Mouse (Mus musculus): Measurements from ENCODE around the gene Msh6. TPM values are rescaled to one million over a fixed set of nuclear protein-coding genes. Genes with fewer than 3 reads are reported as not detected.
A peak's percentile ranks its signal among the peaks of the same experiment; 100 is the strongest.
"Not testable (repeated sequence)": the region's sequence is repeated elsewhere in the genome, so short reads cannot be mapped to it uniquely, and the experiment has no call there.

Gene Msh6
- polyA plus RNA-seq, 1 experiment from 2014 or later = 11.6 TPM

DNA sequence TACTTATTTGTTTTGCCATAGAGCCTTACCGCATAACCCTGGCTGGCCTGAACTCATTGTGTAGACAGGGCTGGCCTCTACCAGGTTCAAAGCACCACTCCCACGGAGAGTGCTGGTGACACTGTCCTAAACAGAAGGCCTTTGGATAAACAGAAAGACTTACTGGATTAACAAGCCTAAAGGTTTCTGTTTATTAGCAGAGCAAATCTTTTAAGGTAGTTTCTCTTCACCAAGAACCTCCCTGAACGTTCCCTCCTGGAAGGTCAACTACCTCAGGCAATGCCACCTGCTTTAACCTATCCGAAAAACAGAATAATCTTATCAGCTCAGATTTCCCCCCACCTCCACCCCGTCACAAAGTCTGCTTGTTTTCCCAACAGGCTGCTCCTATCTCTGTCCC, 2.0 kb upstream of the Msh6 start:
- DNase-seq (ENCODE audit: low spot score) (no peak), ATAC-seq (ENCODE audit: low FRiP score, low TSS enrichment) (no peak)
- H3K4me2 ChIP-seq (replicated peaks; ENCODE audit: low read depth) = no peak overlapping the region
- H3K4me3 ChIP-seq (ENCODE audit: low read depth, low read length) = no peak overlapping the region
- no peaks in the 10 kb centered on the region for H3K27me3 ChIP-seq (ENCODE audit: control insufficient read depth, insufficient read depth, low read length)
- H3K27ac ChIP-seq (replicated peaks) = no peak overlapping the region
- H3K36me3 ChIP-seq (ENCODE audit: control insufficient read depth, insufficient read depth, low read length) = no peaks in the 10 kb centered on the region
- H3K4me1 ChIP-seq (replicated peaks; ENCODE audit: control insufficient read depth, insufficient read depth) = peaks cover 2% of the 10 kb centered on the region; the same call in 1 of the 2 replicates
- no peak for TF ChIP-seq EP300 (optimal IDR thresholded peaks at IDR 0.05)
- no peak for TF ChIP-seq CTCF (IDR thresholded peaks at IDR 0.05; ENCODE audit: low read depth)
- 57% methylated on average over 5 of the region's 5 CpGs for WGBS
- H3K9ac ChIP-seq (ENCODE audit: low read length) = no peak overlapping the region
- H3K9me3 ChIP-seq (ENCODE audit: control insufficient read depth, low read length) = no peaks in the 10 kb centered on the region

- ATAC-seq (ENCODE audit: low FRiP score, low TSS enrichment) (no peak), DNase-seq (ENCODE audit: low spot score) (no peak)
- Histone ChIP-seq H3K9ac (ENCODE audit: low read length) (no peak overlapping the region), H3K4me3 (ENCODE audit: low read depth, low read length) (no peak overlapping the region), H3K9me3 (ENCODE audit: control insufficient read depth, low read length) (no peaks in the 10 kb centered on the region), H3K36me3 (ENCODE audit: control insufficient read depth, insufficient read depth, low read length) (no peaks in the 10 kb centered on the region), H3K27ac (replicated peaks) (no peak overlapping the region), H3K4me2 (replicated peaks; ENCODE audit: low read depth) (no peak overlapping the region), H3K27me3 (ENCODE audit: control insufficient read depth, insufficient read depth, low read length) (no peaks in the 10 kb centered on the region), H3K4me1 (replicated peaks; ENCODE audit: control insufficient read depth, insufficient read depth) (peaks cover 2% of the 10 kb centered on the region; the same call in 1 of the 2 replicates)
- TF ChIP-seq EP300 (optimal IDR thresholded peaks at IDR 0.05) = no peak
- TF ChIP-seq CTCF (IDR thresholded peaks at IDR 0.05; ENCODE audit: low read depth) = no peak
- 63% methylated on average over 10 of the region's 10 CpGs for WGBS
Observed at GRCm38 (mm10) chr17:87973261-87974167, 1.3 kb upstream of the Msh6 start.

- peak; percentile 55 for ATAC-seq (ENCODE audit: low FRiP score, low TSS enrichment)
- WGBS = 2% methylated on average over 35 of the region's 68 CpGs
- Histone ChIP-seq H3K27me3 (ENCODE audit: control insufficient read depth, insufficient read depth, low read length) (no peaks in the 10 kb centered on the region), H3K9ac (ENCODE audit: low read length) (peak overlapping the region; percentile 84), H3K4me1 (replicated peaks; ENCODE audit: control insufficient read depth, insufficient read depth) (peaks cover 2% of the 10 kb centered on the region; the same call in 1 of the 2 replicates), H3K4me3 (ENCODE audit: low read depth, low read length) (peak overlapping the region; percentile 95), H3K9me3 (ENCODE audit: control insufficient read depth, low read length) (no peaks in the 10 kb centered on the region), H3K4me2 (replicated peaks; ENCODE audit: low read depth) (peak overlapping the region; percentile 86), H3K36me3 (ENCODE audit: control insufficient read depth, insufficient read depth, low read length) (no peaks in the 10 kb centered on the region), H3K27ac (replicated peaks) (peak overlapping the region; percentile 87)
- peak; percentile 78 for DNase-seq (ENCODE audit: low spot score)
- TF ChIP-seq EP300 (optimal IDR thresholded peaks at IDR 0.05) = no peak
Observed at GRCm38 (mm10) chr17:87975229-87975853, 479 bp downstream of the Msh6 start.

DNA sequence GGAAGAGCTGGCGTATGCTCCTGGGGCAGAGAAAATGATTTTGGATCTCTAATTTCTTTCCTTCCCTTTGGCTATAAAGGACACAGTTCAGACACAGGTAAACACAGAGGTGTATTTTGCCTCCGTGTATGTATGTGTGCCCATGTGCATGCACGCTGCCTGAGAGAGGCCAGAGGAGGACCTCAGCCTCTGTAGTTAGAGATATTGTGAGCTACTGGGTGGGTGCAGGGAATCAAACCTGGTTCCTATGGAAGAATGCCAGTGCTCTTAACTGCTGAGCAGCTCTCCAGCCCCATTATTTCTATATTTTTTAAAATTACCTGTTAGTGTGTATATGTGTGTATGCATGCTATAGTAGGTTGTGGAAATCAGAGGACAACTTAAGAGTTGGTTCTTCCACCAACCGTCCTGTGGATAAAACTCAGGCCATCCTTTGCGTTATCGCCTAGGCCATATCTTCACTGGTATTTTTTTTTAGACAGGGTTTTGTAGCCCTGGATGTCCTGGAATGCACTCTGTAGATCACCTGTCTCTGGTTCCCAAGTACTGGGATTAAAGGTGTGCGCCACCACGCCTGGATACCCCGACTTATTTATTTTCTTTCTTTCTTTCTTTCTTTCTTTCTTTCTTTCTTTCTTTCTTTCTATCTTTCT, 1.4 kb downstream of the Msh6 start:
- ATAC-seq (ENCODE audit: low FRiP score, low TSS enrichment) (no peak), DNase-seq (ENCODE audit: low spot score) (no peak)
- Histone ChIP-seq H3K4me1 (replicated peaks; ENCODE audit: control insufficient read depth, insufficient read depth) (peaks cover 2% of the 10 kb centered on the region; the same call in 1 of the 2 replicates), H3K36me3 (ENCODE audit: control insufficient read depth, insufficient read depth, low read length) (no peaks in the 10 kb centered on the region; the same call in 1 of the 2 replicates), H3K27me3 (ENCODE audit: control insufficient read depth, insufficient read depth, low read length) (no peaks in the 10 kb centered on the region), H3K27ac (replicated peaks) (no peak overlapping the region; the same call in 1 of the 2 replicates), H3K4me2 (replicated peaks; ENCODE audit: low read depth) (peak overlapping the region; percentile 86), H3K9ac (ENCODE audit: low read length) (peak overlapping the region; percentile 84), H3K9me3 (ENCODE audit: control insufficient read depth, low read length) (no peaks in the 10 kb centered on the region), H3K4me3 (ENCODE audit: low read depth, low read length) (peak overlapping the region; percentile 95)
- WGBS = 66% methylated on average over 9 of the region's 9 CpGs
- no peak for TF ChIP-seq CTCF (IDR thresholded peaks at IDR 0.05; ENCODE audit: low read depth)

DNA sequence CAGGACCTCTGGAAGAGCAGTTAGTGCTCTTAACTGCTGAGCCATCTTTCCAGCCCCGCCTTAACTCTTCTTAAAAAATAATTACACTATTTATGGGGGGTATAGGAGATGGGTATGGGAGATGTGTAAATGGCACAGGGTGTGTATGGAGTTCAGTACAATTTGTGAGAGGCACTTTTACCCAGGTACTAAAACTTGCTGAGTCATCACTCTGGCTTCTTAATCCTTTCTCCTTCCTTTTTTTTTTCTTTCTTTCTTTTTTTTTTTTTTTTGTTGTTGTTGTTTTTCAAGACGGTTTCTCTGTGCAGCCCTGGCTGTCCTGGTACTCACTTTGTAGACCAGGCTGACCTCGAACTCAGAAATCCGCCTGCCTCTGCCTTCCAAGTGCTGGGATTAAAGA, 2.1 kb downstream of the Msh6 start:
- H3K27me3 ChIP-seq (ENCODE audit: control insufficient read depth, insufficient read depth, low read length); ATAC-seq (ENCODE audit: low FRiP score, low TSS enrichment); DNase-seq (ENCODE audit: low spot score); H3K36me3 ChIP-seq (ENCODE audit: control insufficient read depth, insufficient read depth, low read length); H3K9ac ChIP-seq (ENCODE audit: low read length); H3K4me1 ChIP-seq (replicated peaks; ENCODE audit: control insufficient read depth, insufficient read depth); H3K27ac ChIP-seq (replicated peaks); H3K9me3 ChIP-seq (ENCODE audit: control insufficient read depth, low read length); H3K4me3 ChIP-seq (ENCODE audit: low read depth, low read length); H3K4me2 ChIP-seq (replicated peaks; ENCODE audit: low read depth): not testable (repeated sequence)
- 84% methylated on average over 4 of the region's 4 CpGs for WGBS

GRCm38 (mm10) chr17:87979696-87980095, 4.8 kb downstream of the Msh6 start:
- H3K4me3 ChIP-seq (ENCODE audit: low read depth, low read length); H3K4me2 ChIP-seq (replicated peaks; ENCODE audit: low read depth); H3K27ac ChIP-seq (replicated peaks); H3K9me3 ChIP-seq (ENCODE audit: control insufficient read depth, low read length); H3K36me3 ChIP-seq (ENCODE audit: control insufficient read depth, insufficient read depth, low read length); ATAC-seq (ENCODE audit: low FRiP score, low TSS enrichment); H3K4me1 ChIP-seq (replicated peaks; ENCODE audit: control insufficient read depth, insufficient read depth); H3K9ac ChIP-seq (ENCODE audit: low read length); DNase-seq (ENCODE audit: low spot score); H3K27me3 ChIP-seq (ENCODE audit: control insufficient read depth, insufficient read depth, low read length): not testable (repeated sequence)
- WGBS = 53% methylated on average over 1 of the region's 1 CpGs
